Mouse (Mus musculus) lung, embryonic 16.5 days (tissue): ENCODE results near the gene Usp49. TPM values are rescaled to one million over a fixed set of nuclear protein-coding genes. Genes with fewer than 3 reads are reported as not detected.

ENCODE experiments used
- ATAC-seq: fragments of 200-750 bp; cut with Nextera tagmentation; 2 replicates; pipeline ENCODE4 v1.8.0; 2017; ENCODE audit warnings: low read depth, mild to moderate bottlenecking, moderate library complexity
- H3K27ac ChIP-seq: fragments of 300-500 bp; sonication (generic); 2 replicates; pipeline ENCODE4 v1.5.1; 2014; ENCODE audit warnings: mild to moderate bottlenecking, control low read depth, low read length
- H3K27me3 ChIP-seq: fragments of 300-500 bp; sonication (generic); 2 replicates; pipeline ENCODE4 v1.6.1; 2014; ENCODE audit warnings: low read depth, low read length, mixed read lengths; ENCODE audit not compliant: control insufficient read depth, insufficient read depth
- H3K36me3 ChIP-seq: fragments of 300-500 bp; sonication (generic); 2 replicates; pipeline ENCODE4 v1.6.1; 2014; ENCODE audit warnings: low read length; ENCODE audit not compliant: control insufficient read depth, insufficient read depth
- H3K4me1 ChIP-seq: fragments of 300-500 bp; sonication (generic); replicated peaks from 2 replicates; pipeline ENCODE4 v1.6.1; 2014; ENCODE audit warnings: low read length, mixed read lengths; ENCODE audit not compliant: control insufficient read depth, insufficient read depth
- H3K4me2 ChIP-seq: fragments of 300-500 bp; sonication (generic); 2 replicates; pipeline ENCODE4 v1.6.1; 2014; ENCODE audit warnings: low read depth, low read length, control low read depth
- H3K4me3 ChIP-seq: fragments of 300-500 bp; sonication (generic); 2 replicates; pipeline ENCODE4 v1.5.1; 2014; ENCODE audit warnings: mild to moderate bottlenecking, low read length, control low read depth
- H3K9ac ChIP-seq: fragments of 300-500 bp; sonication (generic); 2 replicates; pipeline ENCODE4 v1.6.1; 2014; ENCODE audit warnings: low read length, control low read depth
- H3K9me3 ChIP-seq: fragments of 300-500 bp; sonication (generic); 2 replicates; pipeline ENCODE4 v1.6.1; 2016; ENCODE audit warnings: low read length; ENCODE audit not compliant: control insufficient read depth
- WGBS: fragments of 180-500 bp; shearing (Covaris S2); extraction: QIAGEN DNeasy Blood & Tissue Kit; methylation state at CpG from one replicate; pipeline ENCODE4 v1.1.7; 2014; 5-methylcytosine and 5-hydroxymethylcytosine counted together
- polyA plus RNA-seq: library from polyadenylated mRNA; unstranded; fragments of >200 nt; fragmentation: Nextera tagmentation; extraction: Ambion mirVana; gene quantifications from 2 replicates; pipeline ENCODE4 v1.2.1, GENCODE M21; 2015

Gene Usp49
- polyA plus RNA-seq, 1 experiment from 2014 or later = 2.6 TPM

DNA sequence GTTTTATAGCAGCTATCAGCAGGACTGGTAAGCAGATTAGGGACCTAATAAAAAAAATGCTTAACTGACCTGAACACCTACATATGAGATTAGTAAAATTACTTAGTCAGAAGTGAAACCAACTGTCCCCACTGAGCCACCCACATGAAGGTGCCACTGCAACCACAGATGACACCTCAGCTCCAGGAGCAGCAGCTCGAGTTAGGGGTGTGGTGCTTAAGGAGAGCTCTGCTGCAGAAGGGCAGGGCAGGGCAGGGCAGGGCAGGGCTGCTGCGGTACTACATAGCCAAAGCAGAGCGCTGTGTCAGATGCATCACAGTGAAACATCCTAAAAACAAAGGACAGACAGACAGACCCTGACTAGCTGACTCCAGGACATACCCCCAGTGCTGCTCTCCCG is 52.3 kb downstream of the Usp49 start:
- no peak for ATAC-seq
- H3K4me3 ChIP-seq = no peak overlapping the region
- 76% methylated on average over 4 of the region's 4 CpGs for WGBS
- no peaks in the 10 kb centered on the region for H3K27me3 ChIP-seq
- H3K9ac ChIP-seq = no peak overlapping the region
- H3K4me1 ChIP-seq = peaks cover 6% of the 10 kb centered on the region
- no peak overlapping the region for H3K27ac ChIP-seq
- H3K4me2 ChIP-seq = no peak overlapping the region
- peaks cover 18% of the 10 kb centered on the region for H3K36me3 ChIP-seq
- no peaks in the 10 kb centered on the region for H3K9me3 ChIP-seq

- Histone ChIP-seq H3K4me2 (peak overlapping the region; percentile 68), H3K27me3 (no peaks in the 10 kb centered on the region), H3K4me3 (peak overlapping the region; percentile 77), H3K9ac (peak overlapping the region; percentile 82), H3K36me3 (peaks cover 5% of the 10 kb centered on the region), H3K9me3 (no peaks in the 10 kb centered on the region), H3K27ac (peak overlapping the region; percentile 81), H3K4me1 (peaks cover 13% of the 10 kb centered on the region)
- ATAC-seq = peak; percentile 89
- WGBS = under 1% methylated on average over 70 of the region's 70 CpGs
Measured at GRCm38 (mm10) chr17:47687409-47688343, 57.2 kb downstream of the Usp49 start.

DNA sequence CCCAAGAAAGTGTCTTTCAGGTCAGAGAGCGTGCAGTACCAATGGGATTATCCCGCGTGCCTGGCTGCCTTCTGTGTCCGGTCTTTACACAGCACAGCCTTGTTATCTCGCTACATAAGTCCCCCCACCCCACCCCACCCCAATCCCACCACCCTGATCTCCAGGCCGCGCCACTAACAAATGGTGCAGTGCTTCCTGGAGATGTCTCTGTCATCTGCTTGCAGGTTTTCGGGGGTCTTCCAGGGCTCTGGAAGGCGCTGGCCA is 57.8 kb downstream of the Usp49 start, which contains the start of gene Tomm6:
Tomm6 (minus strand) TSS at position 43 of the 264 bp plus-strand sequence.
- H3K36me3 ChIP-seq = peaks cover 5% of the 10 kb centered on the region
- H3K9ac ChIP-seq = peak within 1 kb of the TSS; percentile 82
- 2% methylated on average over 9 of the region's 9 CpGs for WGBS
- ATAC-seq = no peak
- no peaks in the 10 kb centered on the region for H3K9me3 ChIP-seq
- peak within 1 kb of the TSS; percentile 68 for H3K4me2 ChIP-seq
- no peaks in the 10 kb centered on the region for H3K27me3 ChIP-seq
- H3K4me1 ChIP-seq = peaks cover 13% of the 10 kb centered on the region
- peak within 1 kb of the TSS; percentile 77 for H3K4me3 ChIP-seq
- H3K27ac ChIP-seq = peak within 1 kb of the TSS; percentile 81

DNA sequence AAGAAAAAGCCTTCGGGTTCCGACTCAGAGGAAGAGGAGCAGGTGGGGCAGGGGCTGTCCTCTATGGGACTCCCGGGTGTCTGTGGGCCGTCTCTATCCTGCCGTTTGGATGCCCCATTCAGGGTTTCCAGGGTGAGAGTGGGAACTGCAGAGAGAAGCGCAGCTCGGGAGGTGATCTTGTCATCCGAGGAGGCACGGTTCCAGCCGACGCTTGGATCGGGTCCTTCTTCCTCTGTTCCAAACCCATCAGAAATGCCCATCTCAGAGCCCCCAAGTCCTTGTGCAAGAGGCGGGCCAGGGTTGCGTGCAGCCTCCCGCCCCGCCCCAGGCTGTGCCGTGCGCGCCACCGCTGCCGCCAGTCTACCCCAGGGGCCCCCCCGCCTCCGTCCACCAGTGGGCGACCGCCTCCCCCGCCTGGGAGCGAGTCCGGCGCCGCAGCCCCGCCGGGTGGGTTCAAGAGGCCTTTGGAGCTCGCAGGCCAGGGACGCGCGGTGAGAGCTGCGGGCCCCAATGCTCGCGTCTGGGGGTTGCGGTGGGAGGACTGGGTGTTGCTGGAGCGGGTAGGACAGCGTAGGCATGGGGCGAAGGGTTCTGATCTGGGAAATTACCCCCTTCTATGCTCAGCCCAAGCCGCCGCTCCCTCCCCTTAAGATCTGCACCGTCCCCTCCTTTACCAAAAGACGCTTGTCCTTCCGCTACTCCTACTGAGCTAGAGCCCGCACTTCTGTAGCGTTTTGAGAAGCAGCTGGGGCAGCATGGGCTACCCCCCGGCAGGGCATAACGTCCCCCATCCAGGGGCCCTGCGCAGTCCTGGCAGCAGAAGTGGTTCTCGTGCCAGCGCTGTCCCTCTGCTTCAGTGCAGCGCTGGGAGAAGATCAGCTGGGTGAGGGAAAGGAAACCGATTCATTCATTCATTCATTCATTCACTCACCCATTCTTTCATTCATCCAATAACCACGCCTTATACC is 58.4 kb downstream of the Usp49 start, which contains the start of gene Frs3:
Frs3 (plus strand) TSS at position 423 of the 968 bp plus-strand sequence.
- H3K27ac ChIP-seq = peak within 1 kb of the TSS; percentile 81
- 1% methylated on average over 56 of the region's 58 CpGs for WGBS
- peaks cover 16% of the 10 kb centered on the region for H3K4me1 ChIP-seq
- H3K4me2 ChIP-seq = peak within 1 kb of the TSS; percentile 68
- H3K9me3 ChIP-seq = no peaks in the 10 kb centered on the region
- H3K36me3 ChIP-seq = peaks cover 5% of the 10 kb centered on the region
- H3K9ac ChIP-seq = peak within 1 kb of the TSS; percentile 82
- peak within 1 kb of the TSS; percentile 77 for H3K4me3 ChIP-seq
- no peaks in the 10 kb centered on the region for H3K27me3 ChIP-seq
- ATAC-seq = peak; percentile 82

DNA sequence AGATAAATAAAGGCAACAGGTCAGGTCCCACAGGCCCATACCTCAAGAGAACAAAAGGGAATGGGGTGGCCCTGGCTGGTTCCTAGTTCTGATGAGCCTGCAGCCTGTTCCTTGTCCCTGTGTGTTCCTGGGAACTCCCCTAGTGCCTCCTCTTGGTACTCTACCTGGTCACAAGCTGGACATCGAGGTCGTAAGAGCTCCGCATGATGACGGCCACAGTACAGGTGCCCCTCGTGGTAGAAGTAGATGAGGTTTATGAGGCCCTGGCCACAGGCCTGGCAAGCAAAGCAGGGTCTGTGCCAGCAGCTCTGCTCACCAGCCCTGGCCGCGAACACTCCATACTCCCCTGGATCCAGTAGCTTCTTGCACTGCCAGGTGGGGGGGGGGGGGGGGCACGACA is 59.4 kb downstream of the Usp49 start:
- Histone ChIP-seq H3K27me3 (no peaks in the 10 kb centered on the region), H3K27ac (no peak overlapping the region), H3K4me2 (no peak overlapping the region; the same call in 1 of the 2 replicates), H3K4me1 (peaks cover 21% of the 10 kb centered on the region), H3K36me3 (no peaks in the 10 kb centered on the region), H3K9ac (no peak overlapping the region), H3K4me3 (no peak overlapping the region), H3K9me3 (no peaks in the 10 kb centered on the region)
- no peak for ATAC-seq
- 82% methylated on average over 7 of the region's 8 CpGs for WGBS

DNA sequence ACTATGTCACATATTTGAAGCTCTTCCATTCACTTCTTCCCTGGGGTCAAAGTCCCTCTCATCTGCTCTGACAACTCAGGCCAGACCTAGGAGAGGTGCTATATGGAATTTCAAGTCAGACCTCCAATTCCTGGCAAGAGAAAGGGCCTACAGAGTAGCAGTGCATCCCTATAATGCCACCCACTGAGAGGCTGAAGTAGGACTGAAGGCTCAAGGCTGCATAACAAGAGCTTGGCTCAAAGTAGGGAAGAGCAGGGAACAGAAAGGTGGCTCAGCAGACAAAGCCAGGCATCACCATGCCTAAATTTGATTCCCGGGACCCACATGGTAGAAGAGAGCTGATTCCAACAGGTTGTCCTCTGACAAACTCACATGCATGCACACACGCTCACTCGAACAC is 61.2 kb downstream of the Usp49 start:
- whole genome bisulfite sequencing = 92% methylated on average over 3 of the region's 3 CpGs
- Histone ChIP-seq H3K9me3 (no peaks in the 10 kb centered on the region), H3K27ac (no peak overlapping the region), H3K4me2 (no peak overlapping the region), H3K4me3 (no peak overlapping the region), H3K9ac (no peak overlapping the region), H3K27me3 (no peaks in the 10 kb centered on the region), H3K4me1 (peaks cover 21% of the 10 kb centered on the region), H3K36me3 (no peaks in the 10 kb centered on the region)
- ATAC-seq = no peak

DNA sequence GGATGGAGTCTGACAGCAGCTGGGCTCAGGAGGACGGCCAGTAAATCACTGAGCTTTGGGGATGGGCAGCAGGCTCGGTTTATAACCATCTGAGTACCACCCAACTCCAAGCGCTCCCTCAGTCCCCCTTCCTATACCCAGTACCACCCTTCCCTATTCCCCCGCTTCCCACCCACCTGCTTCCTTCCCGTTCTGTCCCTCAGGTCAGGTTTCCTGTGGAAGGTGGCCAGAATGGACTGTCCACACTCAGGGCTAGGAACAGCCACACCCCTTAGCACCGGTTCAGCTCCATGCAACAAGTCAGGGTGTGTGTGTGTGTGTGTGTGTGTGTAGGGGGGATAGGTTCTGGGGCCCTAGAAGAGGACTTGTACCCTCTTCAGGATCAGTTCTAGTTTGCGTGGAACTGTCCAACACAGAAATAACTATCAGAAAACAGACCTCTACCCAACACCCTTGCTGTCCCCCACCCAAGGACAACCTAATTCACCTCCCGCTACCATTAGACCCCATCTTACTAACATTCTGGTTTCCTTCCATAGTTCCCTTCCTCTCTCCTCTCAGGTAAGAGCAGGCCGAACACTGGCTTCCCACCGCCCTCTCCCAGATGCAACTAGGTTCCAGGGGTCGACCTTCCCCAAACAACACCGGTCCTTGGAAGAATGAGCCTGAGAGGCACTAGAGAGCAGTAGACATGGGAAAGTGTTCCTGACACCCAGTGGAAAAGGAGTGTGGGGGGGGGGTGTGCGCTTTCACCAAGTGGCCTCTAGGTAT is 63.4 kb downstream of the Usp49 start:
- H3K27ac ChIP-seq = no peak overlapping the region

DNA sequence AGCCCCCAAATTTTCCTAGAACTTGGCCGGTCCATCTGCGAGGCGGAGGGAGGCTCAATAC is 63.8 kb downstream of the Usp49 start, which contains the start of gene Gm21981:
Gm21981 (minus strand) TSS at position 14 of the 61 bp plus-strand sequence.
- H3K9ac ChIP-seq = peak within 1 kb of the TSS; percentile 83
- peak within 1 kb of the TSS; percentile 60 for H3K27ac ChIP-seq
- no peaks in the 10 kb centered on the region for H3K27me3 ChIP-seq
- peak within 1 kb of the TSS; percentile 77 for H3K4me3 ChIP-seq
- H3K4me2 ChIP-seq = peak within 1 kb of the TSS; percentile 92
- 2% methylated on average over 3 of the region's 3 CpGs for WGBS
- no peak for ATAC-seq
- H3K4me1 ChIP-seq = peaks cover 13% of the 10 kb centered on the region
- no peaks in the 10 kb centered on the region for H3K9me3 ChIP-seq
- H3K36me3 ChIP-seq = 0 out of 2 replicates have a peak, but pooled peaks cover 3% of the 10 kb centered on the region

More for the DNA sequence above, 63.4 kb downstream of the Usp49 start:
- Histone ChIP-seq H3K4me2 (peak overlapping the region; percentile 92), H3K4me3 (peak overlapping the region; percentile 77), H3K9ac (peak overlapping the region; percentile 83), H3K27me3 (no peaks in the 10 kb centered on the region), H3K4me1 (peaks cover 15% of the 10 kb centered on the region), H3K36me3 (0 out of 2 replicates have a peak, but pooled peaks cover 3% of the 10 kb centered on the region), H3K9me3 (no peaks in the 10 kb centered on the region)
- ATAC-seq = no peak; the same call in 1 of the 2 replicates
- WGBS = 38% methylated on average over 13 of the region's 13 CpGs
